Mouse (Mus musculus) thymus, postnatal 10 days (tissue): ENCODE measurements at regions not wholly inside any gene's neighbourhood (a gene's known extent, or its start where the extent isn't known, plus 50 kb on each side); places are given as distances from the start of the nearest gene placed in this dataset.

ENCODE experiments used
- DNase-seq, 2 experiments: peaks; one replicate each; pipeline ENCODE4 v3.0.0; 2021; ENCODE audit warnings: low spot score in 2 of 2

DNA sequence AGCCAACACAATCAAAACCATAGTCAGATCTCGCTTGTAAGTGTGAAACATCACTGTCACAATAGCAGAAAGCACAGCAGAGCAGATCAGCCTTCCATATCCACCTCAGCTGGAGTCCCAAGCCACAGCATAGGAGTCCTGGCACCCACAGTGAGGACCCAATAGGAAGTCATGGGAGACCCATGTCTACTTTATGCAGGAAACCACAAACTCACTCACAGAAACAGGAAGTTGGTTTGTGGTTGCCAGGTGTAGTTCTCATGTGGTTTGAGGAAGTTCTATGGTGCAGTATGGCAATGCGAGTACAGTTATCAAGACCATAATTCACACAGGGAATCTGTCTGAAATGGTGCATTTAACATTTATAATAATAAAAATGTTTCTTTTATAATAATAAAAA lies 77.6 kb upstream of the Kctd3 start:
- DNase-seq: peak; percentile 30 to 36

GRCm38 (mm10) chr1:189081267-189081666 lies 73.6 kb upstream of the Kctd3 start:
- no peak for DNase-seq

- DNase-seq: peak in 1 of 2 experiments; percentile 38
Observed at GRCm38 (mm10) chr1:189080797-189081196, 73.2 kb upstream of the Kctd3 start.

DNA sequence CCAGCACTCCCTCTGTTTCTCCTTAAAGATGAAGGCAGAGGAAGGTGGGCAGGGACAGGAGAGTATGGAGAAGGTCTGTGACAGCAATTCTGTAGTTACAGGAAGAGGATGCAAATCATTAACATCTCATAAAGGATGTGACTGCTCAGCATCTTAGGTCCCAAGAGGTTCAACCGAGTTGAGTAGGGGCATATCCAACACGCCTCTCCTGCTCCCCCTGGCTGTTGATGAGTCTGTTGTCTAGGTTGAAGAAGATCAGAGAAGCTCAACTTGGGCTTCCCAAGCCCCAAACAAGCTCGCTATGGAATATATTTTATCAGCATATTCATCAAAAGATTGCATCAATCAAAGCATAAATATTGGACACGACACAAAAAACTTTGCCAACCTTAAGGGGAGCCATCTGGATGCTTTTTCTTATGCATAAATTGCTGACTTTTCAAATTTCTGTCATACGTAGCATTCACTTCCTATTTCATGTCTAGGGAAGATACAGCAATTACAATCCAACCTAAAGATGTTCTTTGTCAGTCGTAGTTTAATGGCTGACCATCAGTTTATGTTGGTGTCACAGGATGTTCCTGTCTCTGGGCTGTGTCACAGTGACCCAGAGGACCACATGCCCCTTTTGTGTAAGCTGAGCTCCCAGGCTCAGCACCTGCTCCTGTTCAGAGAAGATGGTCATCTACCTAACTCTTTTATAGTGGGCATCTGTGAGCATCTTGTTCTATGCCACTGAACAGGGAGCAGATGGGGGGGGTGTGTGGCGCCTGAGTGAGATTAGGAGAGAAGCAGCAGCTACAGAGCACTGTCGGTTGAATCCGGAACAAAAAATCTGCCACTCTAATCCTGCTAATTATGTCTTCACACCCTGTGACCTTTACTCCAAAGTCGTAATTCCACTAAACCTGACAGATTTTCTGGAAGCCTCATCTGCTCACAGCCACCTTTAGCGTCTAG lies 72.1 kb upstream of the Kctd3 start:
- DNase-seq: no peak

- DNase-seq: no peak
Observed at GRCm38 (mm10) chr1:189077861-189078260, 70.2 kb upstream of the Kctd3 start.

- no peak for DNase-seq
Observed at GRCm38 (mm10) chr1:189076276-189076675, 68.6 kb upstream of the Kctd3 start.

- DNase-seq: no peak
Observed at GRCm38 (mm10) chr1:189075671-189076070, 68.0 kb upstream of the Kctd3 start.

DNA sequence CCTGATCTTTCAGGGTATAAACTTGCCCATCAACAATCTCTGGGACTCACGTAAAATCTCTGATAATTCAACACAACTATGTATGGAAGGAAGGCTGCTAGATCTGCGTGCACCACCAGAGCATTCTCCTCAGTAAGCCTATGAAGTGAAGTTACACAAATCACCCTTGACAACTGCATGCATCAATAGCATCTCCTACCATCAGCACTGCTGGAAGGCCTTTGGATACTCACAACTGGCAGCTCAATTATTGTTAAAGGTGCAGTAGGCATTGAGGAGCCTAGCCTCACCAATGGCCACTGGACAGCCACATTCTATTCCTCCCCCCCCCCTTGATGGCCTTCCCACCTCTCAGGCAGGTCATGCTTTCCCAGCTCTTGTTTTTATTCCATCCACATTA lies 64.9 kb upstream of the Kctd3 start:
- DNase-seq: no peak

DNA sequence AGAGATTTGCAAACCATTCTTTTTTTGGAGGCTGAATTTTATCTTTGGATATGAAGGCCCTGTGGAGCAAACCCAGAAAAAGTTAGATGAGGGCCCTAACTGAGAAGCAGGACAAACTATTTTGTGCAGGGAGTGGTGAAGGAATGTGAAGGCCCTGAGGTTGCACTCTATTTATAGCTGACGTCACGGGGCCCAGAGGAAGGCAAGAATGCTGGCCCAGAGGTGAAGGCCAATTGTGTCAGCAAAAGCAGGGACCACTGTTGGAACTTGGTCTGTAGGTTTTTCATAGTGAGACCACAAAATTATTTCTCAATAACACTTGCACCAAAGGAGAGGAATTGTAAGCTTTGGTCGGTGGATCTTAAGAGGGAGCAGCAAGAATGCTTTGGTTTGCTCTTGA lies 60.6 kb upstream of the Kctd3 start:
- no peak for DNase-seq

DNA sequence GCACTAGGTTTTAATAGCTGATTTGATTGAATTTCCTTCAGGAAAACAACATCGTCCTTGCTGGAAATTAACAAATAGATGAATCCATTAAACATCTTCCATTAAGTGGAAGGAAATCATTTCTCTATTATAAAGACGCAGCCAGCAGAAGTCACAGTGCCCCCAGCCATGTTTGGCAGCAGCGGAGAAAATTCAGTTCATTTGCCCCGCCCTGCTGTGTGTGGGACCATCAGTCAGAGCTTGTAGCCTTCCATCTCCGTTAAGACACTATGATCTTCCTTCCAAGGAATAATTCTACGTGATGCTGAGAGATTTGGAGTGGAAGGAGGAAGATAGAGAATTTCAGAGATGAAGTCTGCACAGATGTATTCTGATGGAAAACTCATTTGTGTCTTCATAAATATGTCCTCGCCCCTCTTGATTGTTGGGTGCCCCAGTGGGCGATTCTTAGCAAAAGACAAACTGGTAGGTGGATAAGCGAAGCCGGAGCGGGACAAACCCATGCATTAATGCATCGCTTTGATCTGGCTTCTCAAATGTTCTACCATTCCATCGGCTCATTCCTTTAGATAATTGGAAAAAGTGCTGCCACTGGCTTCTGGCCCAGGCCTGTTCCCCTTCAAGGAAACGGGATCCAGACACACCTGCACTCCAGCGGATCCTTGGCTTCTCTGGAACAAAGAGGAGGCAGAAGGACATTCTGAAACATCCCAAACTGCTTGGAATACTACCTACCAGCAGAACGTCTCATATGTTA lies 59.7 kb upstream of the Kctd3 start:
- DNase-seq: no peak

- no peak for DNase-seq
Observed at GRCm38 (mm10) chr1:189066446-189067151, 59.0 kb upstream of the Kctd3 start.

- no peak for DNase-seq
Observed at GRCm38 (mm10) chr1:189065152-189065910, 57.7 kb upstream of the Kctd3 start.

- no peak for DNase-seq
Observed at GRCm38 (mm10) chr1:189064629-189065028, 57.0 kb upstream of the Kctd3 start.

DNA sequence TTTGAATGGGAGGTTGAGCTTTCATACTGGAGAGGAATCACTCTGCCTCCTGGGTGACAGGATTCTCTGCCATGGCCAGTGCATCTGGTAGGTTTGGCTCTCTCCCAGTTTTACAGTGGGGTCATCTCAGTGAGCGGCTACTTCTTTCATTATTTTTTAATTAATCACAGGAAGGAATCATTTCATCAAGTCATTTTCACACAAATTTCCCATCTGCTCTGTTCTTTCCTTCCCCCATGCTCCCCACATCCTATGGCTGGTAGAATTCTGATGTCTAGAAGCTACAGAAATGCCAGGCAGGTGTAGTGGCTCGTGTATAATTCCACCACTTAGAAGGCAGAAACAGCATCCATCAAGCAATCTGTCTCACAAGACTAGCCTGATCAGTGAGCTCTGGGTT lies 56.1 kb upstream of the Kctd3 start:
- no peak for DNase-seq

DNA sequence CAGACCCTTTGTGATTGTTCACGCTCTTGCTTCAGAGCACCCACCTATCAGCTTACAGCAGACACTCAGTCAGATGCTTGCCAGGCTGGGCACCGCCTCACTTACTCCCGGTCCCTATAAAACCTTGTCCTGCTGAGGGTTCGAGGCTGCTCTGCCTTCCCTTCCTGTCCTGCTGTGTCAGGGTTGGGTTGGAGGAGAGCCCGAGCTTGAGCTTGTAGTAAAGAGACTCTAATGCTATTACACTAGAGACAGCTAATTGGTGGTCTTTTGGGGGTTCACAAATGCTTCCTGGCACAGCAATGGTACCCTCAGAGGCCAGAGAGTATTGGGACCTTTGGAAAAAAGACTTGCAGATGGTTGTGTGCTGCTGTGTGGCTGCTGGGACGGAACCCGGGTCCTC lies 55.6 kb upstream of the Kctd3 start:
- DNase-seq: no peak
